Mouse (Mus musculus): ENCODE data around the gene Spink4. TPM values are rescaled to one million over a fixed set of nuclear protein-coding genes. Genes with fewer than 3 reads are reported as not detected.
A peak's percentile ranks its signal among the peaks of the same experiment; 100 is the strongest.

Gene Spink4
- polyA plus RNA-seq, 1 experiment from 2014 or later = 0.65 TPM

DNA sequence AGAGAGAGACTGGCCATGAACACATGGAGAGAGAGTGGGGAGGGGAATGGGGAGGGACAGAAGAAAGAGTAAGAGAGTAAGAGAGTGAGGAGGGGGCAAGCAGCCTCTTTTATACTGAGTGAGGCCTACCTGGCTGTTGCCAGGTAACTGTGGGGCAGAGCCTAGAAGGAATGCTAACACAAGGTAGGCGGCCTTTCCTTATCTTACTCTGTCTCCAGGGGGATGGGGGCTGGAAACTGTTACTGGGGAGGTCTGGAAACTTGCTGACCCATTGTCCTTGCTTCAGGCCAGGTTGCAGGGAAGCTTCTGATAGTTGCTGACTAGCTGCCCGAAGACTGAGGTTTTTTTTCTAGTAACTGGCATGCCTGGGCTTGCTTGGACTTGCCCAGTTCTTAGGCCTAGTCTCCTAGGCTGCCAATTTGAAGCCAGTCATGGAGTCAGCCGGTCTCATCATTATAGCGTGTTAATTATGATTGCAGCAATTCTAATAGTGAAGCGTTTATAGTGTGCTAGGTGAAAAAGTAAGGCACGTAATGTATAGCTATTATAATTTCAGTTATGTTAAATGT, 21.3 kb upstream of the Spink4 start:
- Histone ChIP-seq H3K9ac (replicated peaks) (no peak overlapping the region), H3K4me3 (ENCODE audit: low read depth, low read length) (no peak overlapping the region), H3K9me3 (ENCODE audit: low read length) (0 out of 2 replicates have a peak, but pooled peaks cover 3% of the 10 kb centered on the region), H3K27me3 (ENCODE audit: insufficient read depth, low read length) (no peaks in the 10 kb centered on the region), H3K4me2 (ENCODE audit: low read depth, low read length) (no peak overlapping the region), H3K4me1 (ENCODE audit: insufficient read depth) (no peaks in the 10 kb centered on the region), H3K27ac (ENCODE audit: low read depth) (no peak overlapping the region), H3K36me3 (replicated peaks; ENCODE audit: insufficient read depth, low read length) (no peaks in the 10 kb centered on the region)
- TF ChIP-seq CTCF (IDR thresholded peaks at IDR 0.05; ENCODE audit: low read depth) = no peak
- no peak for TF ChIP-seq EP300 (IDR thresholded peaks at IDR 0.05; ENCODE audit: low read depth)
- 80% methylated on average over 6 of the region's 6 CpGs for WGBS (ENCODE audit: insufficient replicate concordance)
- no peak for DNase-seq
- ATAC-seq = no peak

DNA sequence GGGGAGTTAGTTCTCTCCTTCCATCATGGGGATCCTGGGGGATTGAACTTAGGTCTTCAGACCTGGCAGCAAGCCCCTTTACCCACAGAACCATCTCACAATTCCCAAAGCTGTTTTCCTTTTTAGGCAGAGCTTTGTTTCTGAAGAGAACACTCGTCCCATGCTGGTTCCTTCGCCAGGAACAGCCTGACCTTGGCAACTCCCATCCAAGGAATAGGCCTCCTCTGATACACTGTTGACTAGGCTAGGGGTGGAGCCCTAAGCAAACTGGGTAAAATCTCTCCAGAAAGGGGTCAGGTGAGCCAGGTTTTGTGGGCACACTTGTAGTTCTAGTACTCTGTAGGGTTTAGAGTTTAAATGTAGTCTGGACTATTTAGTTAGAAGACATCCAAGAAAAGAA, 20.6 kb upstream of the Spink4 start:
- H3K27me3 ChIP-seq (ENCODE audit: insufficient read depth, low read length) = no peaks in the 10 kb centered on the region
- H3K4me1 ChIP-seq (ENCODE audit: insufficient read depth) = no peaks in the 10 kb centered on the region
- TF ChIP-seq CTCF (IDR thresholded peaks at IDR 0.05; ENCODE audit: low read depth) (no peak), EP300 (IDR thresholded peaks at IDR 0.05; ENCODE audit: low read depth) (no peak)
- no peak overlapping the region for H3K4me2 ChIP-seq (ENCODE audit: low read depth, low read length)
- no peak overlapping the region for H3K9ac ChIP-seq (replicated peaks)
- H3K4me3 ChIP-seq (ENCODE audit: low read depth, low read length) = no peak overlapping the region
- no peak for DNase-seq
- H3K27ac ChIP-seq (ENCODE audit: low read depth) = no peak overlapping the region
- no peak for ATAC-seq
- H3K9me3 ChIP-seq (ENCODE audit: low read length) = 0 out of 2 replicates have a peak, but pooled peaks cover 3% of the 10 kb centered on the region
- no peaks in the 10 kb centered on the region for H3K36me3 ChIP-seq (replicated peaks; ENCODE audit: insufficient read depth, low read length)
- 72% methylated on average over 2 of the region's 2 CpGs for WGBS (ENCODE audit: insufficient replicate concordance)

DNA sequence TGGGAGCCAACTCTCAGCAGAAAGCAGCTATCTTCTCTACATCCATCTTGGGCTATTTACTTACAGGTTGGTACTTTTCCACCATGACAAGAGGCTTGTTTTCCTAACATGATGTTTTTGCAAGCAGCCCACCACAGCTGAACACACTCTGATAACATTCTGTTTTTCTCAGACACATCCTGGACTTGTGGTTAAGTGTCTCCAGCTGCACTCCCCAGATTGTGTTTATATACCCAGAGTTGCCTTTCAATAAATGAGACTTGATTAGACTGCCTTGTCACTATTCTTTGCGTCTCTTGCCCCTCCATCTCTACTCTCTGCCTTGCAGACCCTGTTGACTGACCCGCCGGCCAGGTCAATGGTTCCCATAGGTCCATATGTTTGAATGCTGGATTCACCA, 19.8 kb upstream of the Spink4 start:
- ATAC-seq = peak; percentile 63
- H3K9ac ChIP-seq (replicated peaks) = no peak overlapping the region
- WGBS (ENCODE audit: insufficient replicate concordance) = 85% methylated on average over 3 of the region's 3 CpGs
- 0 out of 2 replicates have a peak, but pooled peaks cover 3% of the 10 kb centered on the region for H3K9me3 ChIP-seq (ENCODE audit: low read length)
- H3K4me2 ChIP-seq (ENCODE audit: low read depth, low read length) = no peak overlapping the region
- no peaks in the 10 kb centered on the region for H3K36me3 ChIP-seq (replicated peaks; ENCODE audit: insufficient read depth, low read length)
- peak; percentile 75 for TF ChIP-seq EP300 (IDR thresholded peaks at IDR 0.05; ENCODE audit: low read depth)
- TF ChIP-seq CTCF (IDR thresholded peaks at IDR 0.05; ENCODE audit: low read depth) = no peak
- no peaks in the 10 kb centered on the region for H3K27me3 ChIP-seq (ENCODE audit: insufficient read depth, low read length)
- no peaks in the 10 kb centered on the region for H3K4me1 ChIP-seq (ENCODE audit: insufficient read depth)
- H3K4me3 ChIP-seq (ENCODE audit: low read depth, low read length) = no peak overlapping the region
- no peak for DNase-seq
- H3K27ac ChIP-seq (ENCODE audit: low read depth) = no peak overlapping the region

DNA sequence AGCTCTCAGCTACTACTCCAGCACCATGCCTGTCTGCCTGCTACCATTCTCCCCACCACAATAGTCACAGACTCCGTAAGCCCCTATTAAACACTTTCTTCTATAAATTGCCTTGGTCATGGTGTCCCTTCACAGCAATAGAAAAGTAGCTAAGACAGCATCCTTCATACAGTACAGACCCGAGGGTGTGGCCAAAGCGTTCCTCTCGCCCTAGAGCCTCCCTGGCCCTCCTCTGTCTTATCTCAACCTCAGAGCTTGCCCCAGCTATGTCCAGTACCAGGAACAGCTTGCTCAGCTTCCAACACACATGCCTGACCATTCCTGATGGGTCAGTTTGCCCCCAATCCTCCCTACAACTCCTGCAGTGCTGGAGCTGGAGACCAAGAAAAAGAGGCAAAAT, 19.2 kb upstream of the Spink4 start:
- Histone ChIP-seq H3K27me3 (ENCODE audit: insufficient read depth, low read length) (no peaks in the 10 kb centered on the region), H3K36me3 (replicated peaks; ENCODE audit: insufficient read depth, low read length) (no peaks in the 10 kb centered on the region), H3K4me2 (ENCODE audit: low read depth, low read length) (no peak overlapping the region), H3K4me1 (ENCODE audit: insufficient read depth) (no peaks in the 10 kb centered on the region), H3K9ac (replicated peaks) (no peak overlapping the region), H3K4me3 (ENCODE audit: low read depth, low read length) (no peak overlapping the region), H3K27ac (ENCODE audit: low read depth) (no peak overlapping the region), H3K9me3 (ENCODE audit: low read length) (0 out of 2 replicates have a peak, but pooled peaks cover under 1% of the 10 kb centered on the region)
- whole genome bisulfite sequencing (ENCODE audit: insufficient replicate concordance) = 76% methylated on average over 4 of the region's 4 CpGs
- TF ChIP-seq EP300 (IDR thresholded peaks at IDR 0.05; ENCODE audit: low read depth) (no peak), CTCF (IDR thresholded peaks at IDR 0.05; ENCODE audit: low read depth) (no peak)
- no peak for DNase-seq
- peak; percentile 58 for ATAC-seq

DNA sequence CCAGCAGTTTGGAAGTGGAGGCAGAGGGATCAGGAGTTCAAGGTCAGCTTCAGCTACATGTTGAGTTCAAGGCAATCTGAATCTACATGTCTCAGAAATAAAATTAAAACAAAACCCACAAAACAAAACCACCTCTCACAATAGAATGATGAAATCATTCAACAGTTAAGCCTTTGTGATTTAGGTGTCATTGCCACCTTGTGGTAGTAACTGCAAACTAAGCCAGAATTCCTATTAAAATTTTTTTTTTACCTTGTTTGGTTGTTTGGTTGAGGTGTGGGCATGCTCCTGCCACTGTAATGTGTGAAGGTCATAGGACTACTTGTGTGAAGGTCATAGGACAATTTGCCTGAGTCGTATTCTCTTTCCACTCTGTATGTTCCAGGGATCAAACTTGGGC, 13.6 kb upstream of the Spink4 start:
- ATAC-seq (peak; percentile 38; the same call in 1 of the 2 replicates), DNase-seq (no peak)
- TF ChIP-seq EP300 (IDR thresholded peaks at IDR 0.05; ENCODE audit: low read depth) = no peak
- peak; percentile 76 for TF ChIP-seq CTCF (IDR thresholded peaks at IDR 0.05; ENCODE audit: low read depth)
- Histone ChIP-seq H3K4me2 (ENCODE audit: low read depth, low read length) (no peak overlapping the region), H3K9me3 (ENCODE audit: low read length) (no peaks in the 10 kb centered on the region), H3K27me3 (ENCODE audit: insufficient read depth, low read length) (no peaks in the 10 kb centered on the region), H3K4me3 (ENCODE audit: low read depth, low read length) (no peak overlapping the region), H3K9ac (replicated peaks) (no peak overlapping the region), H3K4me1 (ENCODE audit: insufficient read depth) (no peaks in the 10 kb centered on the region), H3K36me3 (replicated peaks; ENCODE audit: insufficient read depth, low read length) (no peaks in the 10 kb centered on the region), H3K27ac (ENCODE audit: low read depth) (no peak overlapping the region)
- WGBS (ENCODE audit: insufficient replicate concordance) = 26% methylated on average over 1 of the region's 1 CpGs

DNA sequence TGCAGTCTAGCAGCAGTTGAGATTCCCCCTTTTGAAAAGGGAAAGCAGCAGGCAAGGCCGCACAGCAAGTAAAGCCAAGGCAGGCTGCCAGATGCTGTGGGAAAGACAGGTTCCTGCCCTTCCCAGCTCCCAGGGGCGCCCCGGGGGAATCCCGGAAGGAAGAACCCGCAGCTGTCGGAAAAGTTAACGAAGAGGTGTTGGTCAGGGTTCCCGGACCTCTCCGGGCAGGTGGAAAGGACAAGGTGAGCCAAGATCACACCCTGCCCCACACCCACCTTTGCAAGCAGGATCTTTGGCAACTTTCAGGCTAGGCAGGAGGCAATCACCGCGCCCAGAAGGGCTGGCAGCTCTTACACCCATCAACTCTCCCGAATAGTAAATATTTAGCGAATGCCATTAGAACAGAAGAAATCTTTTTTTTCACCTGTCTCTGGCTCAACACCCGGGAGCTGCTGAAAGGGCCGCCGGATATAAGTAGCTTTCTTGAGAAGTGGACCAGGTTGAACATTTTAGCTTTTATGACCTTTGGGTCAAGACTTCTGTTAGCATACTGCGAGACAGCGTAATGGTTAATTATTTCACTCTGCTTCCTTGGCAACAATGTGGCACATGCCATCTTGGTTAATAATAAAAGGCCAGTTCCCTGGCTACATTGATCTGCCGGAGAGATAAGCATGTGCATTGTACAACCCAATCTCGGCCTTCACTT, 11.4 kb upstream of the Spink4 start:
- ATAC-seq = peak; percentile 82
- Histone ChIP-seq H3K4me2 (ENCODE audit: low read depth, low read length) (peak overlapping the region; percentile 56), H3K27ac (ENCODE audit: low read depth) (0 out of 2 replicates have a peak overlapping the region, but pooled peaks have one; percentile 35), H3K4me3 (ENCODE audit: low read depth, low read length) (no peak overlapping the region), H3K9ac (replicated peaks) (peak overlapping the region; percentile 27; the same call in 1 of the 2 replicates), H3K36me3 (replicated peaks; ENCODE audit: insufficient read depth, low read length) (no peaks in the 10 kb centered on the region), H3K27me3 (ENCODE audit: insufficient read depth, low read length) (no peaks in the 10 kb centered on the region), H3K9me3 (ENCODE audit: low read length) (no peaks in the 10 kb centered on the region), H3K4me1 (ENCODE audit: insufficient read depth) (no peaks in the 10 kb centered on the region)
- 42% methylated on average over 20 of the region's 20 CpGs for whole genome bisulfite sequencing (ENCODE audit: insufficient replicate concordance)
- TF ChIP-seq EP300 (IDR thresholded peaks at IDR 0.05; ENCODE audit: low read depth) (no peak), CTCF (IDR thresholded peaks at IDR 0.05; ENCODE audit: low read depth) (no peak)
- DNase-seq = peak; percentile 50

Measured in liver, postnatal 0 days (tissue).